Mouse (Mus musculus) thymus, postnatal 25 days (tissue): ENCODE data around the gene Rsph6a.
"Not testable (repeated sequence)": the region's sequence is repeated elsewhere in the genome, so short reads cannot be mapped to it uniquely, and the experiment has no call there.

Experiments used
- DNase-seq: peaks from one replicate; pipeline ENCODE4 v3.0.0; 2022

Gene Rsph6a

GRCm38 (mm10) chr7:19048006-19048527 is 6.4 kb upstream of the Rsph6a start:
- DNase-seq: no peak

GRCm38 (mm10) chr7:19049252-19049651 is 5.2 kb upstream of the Rsph6a start:
- DNase-seq: no peak

DNA sequence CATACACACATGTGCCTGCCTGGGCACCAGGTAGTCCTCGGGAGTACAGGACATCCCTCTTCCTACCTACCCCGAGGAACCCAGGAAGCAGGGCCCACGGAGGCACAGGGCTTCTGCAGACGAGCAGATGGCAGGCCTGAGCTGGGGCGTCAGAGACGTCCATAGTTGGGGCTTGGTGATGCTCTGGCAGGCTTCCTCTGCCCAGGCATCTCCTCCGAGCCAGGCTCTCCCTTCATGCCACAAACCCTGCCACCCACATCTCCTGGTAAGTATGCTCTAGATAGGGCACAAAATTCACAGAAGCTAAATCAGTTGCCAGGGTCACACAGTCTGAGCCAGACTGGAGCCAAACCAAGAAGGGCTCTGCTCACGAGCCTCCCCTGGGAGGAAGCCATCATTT is 4.3 kb upstream of the Rsph6a start:
- no peak for DNase-seq

DNA sequence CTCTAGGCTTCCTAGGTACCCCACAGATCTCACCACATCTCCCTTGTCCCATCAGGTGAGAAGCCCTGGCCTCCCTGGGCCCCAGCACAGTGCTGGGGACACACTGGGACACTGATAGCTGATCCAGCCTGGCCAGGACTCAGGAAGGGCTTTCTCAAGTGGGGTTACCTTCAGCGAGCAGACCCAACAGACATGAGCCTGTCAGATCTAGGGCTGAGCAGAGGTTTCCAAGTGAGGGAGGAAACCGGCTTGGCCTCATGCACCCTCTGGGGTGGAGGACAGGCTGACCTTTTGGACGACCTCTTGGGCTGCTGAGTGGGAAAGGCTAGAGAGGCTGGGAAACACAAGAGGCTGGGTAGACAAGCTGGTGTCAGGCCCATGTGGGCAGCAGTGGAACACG is 3.3 kb upstream of the Rsph6a start:
- no peak for DNase-seq

DNA sequence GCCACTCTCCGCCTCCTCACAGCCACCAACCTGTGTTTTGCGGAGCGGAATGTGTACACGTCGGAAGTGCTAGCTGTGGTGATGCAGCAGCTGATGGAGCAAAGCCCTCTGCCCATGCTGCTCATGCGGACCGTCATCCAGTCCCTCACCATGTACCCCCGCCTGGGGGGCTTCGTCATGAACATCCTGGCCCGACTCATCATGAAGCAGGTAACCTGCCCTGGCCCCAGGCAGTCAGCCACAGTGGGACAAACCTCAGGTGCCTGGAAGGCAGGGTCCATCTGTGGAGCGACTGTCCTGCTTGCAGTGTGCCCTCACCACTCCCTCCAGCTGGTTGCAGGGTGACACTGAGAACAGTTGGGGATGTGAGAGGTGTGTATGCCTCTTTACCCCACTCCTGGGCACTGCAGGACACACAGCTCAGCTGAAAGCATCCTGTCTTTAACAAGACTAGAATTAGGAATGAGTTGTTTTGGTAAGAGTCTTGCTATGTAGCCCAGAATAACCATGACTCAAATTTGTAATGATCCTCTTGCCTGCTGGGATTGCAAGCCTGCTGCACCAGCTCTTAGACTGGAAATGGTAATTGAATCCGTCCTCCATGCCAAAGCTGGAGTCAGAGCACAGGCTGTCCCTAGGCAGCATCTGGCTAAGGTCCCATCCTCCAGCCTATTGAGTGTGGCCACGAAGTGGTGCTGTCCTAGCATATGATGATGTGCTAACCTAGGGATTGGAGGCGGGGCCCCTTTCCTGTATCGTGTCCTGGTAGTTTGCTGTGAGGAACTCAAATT is 1.9 kb upstream of the Rsph6a start:
- DNase-seq: no peak

- DNase-seq: no peak
Measured at GRCm38 (mm10) chr7:19053136-19053532, 1.4 kb upstream of the Rsph6a start.

DNA sequence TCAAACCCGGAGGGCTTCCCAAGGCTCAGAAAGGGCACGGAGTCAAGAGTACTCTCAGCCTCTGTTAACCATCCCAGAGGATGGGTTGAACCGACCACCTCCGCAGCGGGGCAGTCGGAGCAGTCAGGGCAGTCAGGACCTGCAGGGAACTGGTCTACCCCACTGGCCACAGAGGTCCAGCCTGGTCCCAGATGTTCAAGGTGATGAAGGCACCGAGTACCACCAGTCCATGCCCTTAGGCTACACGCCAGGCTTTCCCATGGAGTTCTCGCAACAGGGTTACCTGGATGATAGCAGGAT is 237 bp downstream of the Rsph6a start:
- no peak for DNase-seq

GRCm38 (mm10) chr7:19055108-19055507 is 618 bp downstream of the Rsph6a start:
- no peak for DNase-seq

DNA sequence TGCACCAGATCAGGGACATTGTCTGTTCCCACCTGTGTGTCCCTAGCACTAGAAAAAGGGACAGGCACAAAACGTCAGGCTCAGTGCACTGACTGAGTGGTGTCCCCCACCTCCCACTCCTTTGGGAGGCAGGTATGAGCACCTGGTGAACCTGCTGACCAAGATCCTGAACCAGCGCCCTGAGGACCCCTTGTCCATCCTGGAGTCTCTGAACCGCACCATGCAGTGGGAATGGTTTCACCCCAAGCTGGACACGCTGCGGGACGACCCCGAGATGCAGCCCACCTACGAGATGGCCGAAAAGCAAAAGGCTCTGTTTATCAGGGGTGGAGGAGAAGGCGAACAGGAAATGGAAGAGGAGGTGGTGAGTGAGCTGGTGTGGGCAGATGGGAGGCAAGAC is 2.9 kb downstream of the Rsph6a start:
- DNase-seq: no peak

DNA sequence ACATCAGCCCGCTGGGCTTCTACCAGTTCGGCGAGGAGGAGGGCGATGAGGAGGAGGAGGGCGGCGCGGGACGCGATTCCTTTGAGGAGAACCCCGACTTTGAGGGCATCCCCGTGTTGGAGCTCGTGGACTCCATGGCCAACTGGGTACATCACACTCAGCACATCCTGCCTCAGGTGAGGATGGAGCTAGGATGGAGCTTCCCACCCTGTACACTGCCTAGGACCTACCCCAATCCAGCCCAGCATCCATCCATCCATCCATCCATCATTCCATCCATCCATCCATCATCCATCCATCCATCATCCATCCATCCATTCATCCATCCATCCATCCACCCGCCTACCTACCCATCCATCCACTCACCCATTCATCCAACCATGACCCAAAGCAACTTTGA is 11.4 kb downstream of the Rsph6a start:
- no peak for DNase-seq

DNA sequence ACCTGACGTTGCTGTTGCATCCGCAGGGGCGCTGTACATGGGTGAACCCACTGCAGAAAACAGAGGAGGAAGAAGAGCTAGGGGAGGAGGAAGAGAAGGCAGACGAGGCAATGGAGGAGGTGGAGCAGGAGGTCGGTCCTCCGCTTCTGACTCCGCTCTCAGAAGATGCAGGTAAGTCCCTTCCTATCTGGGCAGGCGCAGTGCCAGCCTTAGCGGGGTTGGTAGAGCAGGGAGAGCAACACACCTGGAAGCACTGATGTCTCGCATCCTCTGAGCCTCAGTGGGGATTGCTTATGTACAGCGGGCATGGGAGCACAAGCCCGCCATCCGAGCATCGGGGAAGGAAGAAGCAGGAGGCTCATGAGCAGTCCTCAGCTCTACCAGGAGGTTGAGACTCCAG is 12.6 kb downstream of the Rsph6a start:
- DNase-seq: no peak

DNA sequence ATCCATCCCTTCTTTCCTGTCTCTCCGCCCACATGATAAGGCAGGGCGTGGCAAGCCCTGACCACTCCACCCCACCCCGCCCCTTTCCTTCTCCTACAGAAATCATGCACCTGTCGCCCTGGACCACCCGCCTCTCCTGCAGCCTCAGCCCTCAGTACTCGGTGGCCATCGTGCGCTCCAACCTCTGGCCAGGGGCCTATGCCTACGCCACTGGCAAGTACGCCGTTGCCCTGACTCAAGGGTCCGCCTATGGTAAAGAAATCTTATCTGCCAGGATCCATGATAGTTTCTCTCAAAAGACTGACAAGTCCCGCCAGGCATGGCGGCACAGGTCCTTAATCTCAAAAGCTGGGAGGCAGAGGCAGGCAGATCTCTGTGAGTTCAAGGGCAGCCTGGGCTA is 13.4 kb downstream of the Rsph6a start:
- no peak for DNase-seq

DNA sequence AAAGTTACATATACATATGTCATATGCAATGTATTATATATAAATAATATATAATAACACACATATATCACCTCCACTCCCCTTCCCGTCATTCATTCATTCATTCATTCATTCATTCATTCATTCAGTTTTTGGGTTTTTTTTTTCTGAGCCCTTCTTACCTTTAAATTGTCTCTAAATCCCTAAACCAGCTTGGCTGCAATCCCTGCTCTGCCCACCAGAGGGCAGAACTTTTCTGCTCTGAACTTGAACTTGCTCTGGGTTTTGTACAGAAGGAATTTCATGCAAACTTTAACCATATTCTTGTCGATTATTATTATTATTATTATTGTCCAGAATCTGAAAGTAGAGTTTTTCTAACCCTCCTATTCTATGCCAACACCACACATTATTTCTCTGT is 14.2 kb downstream of the Rsph6a start:
- DNase-seq: peak; percentile 79

GRCm38 (mm10) chr7:19069500-19069899 is 15.0 kb downstream of the Rsph6a start:
- no peak for DNase-seq

DNA sequence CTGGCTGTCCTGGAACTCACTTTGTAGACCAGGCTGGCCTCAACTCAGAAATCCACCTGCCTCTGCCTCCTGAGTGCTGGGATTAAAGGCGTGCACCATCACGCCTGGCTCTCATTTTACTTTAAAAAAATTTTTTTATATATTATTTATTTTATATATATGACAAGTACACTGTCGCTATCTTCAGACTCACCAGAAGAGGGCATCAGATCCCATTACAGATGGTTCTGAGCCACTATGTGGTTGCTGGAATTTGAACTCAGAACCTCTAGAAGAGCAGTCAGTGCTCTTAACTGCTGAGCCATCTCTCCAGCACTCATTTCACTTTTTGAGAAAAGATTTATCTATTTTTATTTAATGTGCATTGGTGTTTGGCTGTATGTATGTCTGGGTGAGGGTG is 16.5 kb downstream of the Rsph6a start:
- not testable (repeated sequence) for DNase-seq

GRCm38 (mm10) chr7:19073504-19073903 is 19.0 kb downstream of the Rsph6a start:
- DNase-seq: peak; percentile 66

GRCm38 (mm10) chr7:19074494-19074893 is 20.0 kb downstream of the Rsph6a start:
- no peak for DNase-seq

DNA sequence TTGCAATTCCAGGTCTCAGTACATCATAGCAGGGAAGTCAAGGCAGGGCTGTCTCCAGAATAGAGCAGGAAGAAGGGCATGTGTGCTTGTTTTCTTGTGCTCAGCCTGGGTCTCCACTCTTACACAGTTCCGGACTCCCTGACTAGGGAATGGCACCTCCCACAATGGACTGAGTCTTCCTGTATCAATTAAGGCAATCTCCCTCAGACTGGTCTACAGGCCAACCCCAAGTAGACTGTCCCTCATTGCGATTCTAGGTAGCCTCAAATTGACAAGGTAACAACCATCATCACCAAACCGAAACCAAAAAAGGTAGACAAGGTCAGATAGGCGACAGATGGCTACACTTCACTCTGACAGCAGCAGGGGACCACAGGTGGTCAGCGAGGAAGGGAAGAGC is 20.7 kb downstream of the Rsph6a start:
- no peak for DNase-seq

DNA sequence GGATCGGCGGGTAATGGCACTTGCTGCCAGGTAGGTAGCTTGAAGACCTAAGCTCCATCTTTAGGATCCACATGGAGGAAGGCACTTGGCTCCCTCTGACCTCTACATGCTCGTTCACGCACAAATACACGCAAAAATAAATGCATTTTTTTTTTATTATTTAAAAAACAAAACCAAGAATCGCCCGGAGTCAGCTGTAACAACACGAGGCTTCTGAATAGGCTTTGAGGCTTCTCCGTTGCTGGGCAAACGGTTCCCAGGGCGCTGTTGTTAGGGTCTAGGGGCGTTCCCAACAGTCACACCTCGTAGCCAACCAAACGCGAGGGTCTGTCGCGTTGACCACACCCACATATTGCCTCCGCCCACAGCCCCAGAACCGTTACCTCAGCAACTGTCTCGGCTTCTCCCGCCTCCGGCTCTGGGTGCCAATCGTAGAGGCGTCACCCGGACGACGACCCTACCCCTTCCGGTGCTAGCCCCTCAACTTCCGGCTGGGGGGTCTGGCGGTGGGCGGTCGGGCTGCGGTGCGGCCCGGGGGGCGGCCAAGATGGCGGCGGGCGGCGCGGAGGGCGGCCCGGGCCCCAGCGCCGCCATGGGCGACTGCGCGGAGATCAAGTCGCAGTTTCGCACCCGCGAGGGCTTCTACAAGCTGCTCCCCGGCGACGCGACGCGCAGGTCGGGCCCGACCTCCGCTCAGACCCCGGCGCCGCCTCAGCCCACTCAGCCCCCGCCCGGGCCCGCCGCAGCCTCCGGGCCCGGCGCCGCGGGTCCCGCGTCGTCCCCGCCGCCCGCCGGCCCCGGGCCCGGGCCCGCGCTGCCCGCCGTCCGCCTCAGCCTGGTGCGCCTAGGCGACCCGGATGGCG is 21.5 kb downstream of the Rsph6a start, which contains the start of gene Dmwd:
Gene Dmwd (plus strand): TSS at position 505 of the 863 bp plus-strand sequence.
- DNase-seq: peak; percentile 91

DNA sequence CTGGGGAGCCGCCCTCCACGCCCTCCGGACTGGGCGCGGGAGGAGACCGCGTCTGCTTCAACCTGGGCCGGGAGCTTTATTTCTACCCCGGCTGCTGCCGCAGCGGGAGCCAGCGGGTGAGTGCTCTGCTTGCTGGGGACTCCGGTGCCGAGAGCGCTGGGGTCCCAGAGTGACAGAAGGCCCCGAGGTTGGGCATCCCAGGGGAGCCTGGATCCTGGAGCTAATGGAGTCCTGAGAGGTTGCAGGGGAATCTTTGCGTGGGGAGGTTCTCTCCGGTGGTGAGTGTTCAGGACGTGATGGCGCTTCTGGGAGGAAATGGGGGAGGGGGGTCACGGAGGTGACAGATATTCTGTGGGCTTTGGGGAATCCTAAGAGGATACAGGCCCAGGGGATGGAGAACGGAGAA is 22.1 kb downstream of the Rsph6a start:
- peak; percentile 21 for DNase-seq

- DNase-seq: peak; percentile 85
Measured at GRCm38 (mm10) chr7:19077761-19078160, 23.3 kb downstream of the Rsph6a start.

GRCm38 (mm10) chr7:19078732-19079131 is 24.2 kb downstream of the Rsph6a start:
- no peak for DNase-seq

DNA sequence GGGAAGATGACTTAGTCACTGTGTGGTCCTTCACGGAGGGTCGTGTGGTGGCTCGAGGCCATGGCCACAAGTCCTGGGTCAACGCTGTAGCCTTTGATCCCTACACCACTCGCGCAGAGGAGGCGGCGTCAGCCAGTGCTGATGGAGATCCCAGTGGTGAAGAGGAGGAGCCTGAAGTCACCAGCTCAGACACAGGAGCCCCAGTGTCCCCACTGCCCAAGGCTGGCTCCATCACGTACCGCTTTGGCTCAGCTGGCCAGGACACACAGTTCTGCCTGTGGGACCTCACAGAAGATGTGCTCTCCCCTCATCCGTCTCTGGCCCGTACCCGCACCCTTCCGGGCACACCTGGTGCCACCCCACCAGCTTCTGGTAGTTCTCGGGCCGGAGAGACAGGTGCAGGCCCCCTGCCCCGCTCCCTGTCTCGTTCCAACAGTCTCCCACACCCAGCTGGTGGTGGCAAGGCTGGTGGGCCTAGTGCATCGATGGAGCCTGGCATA is 26.0 kb downstream of the Rsph6a start:
- DNase-seq: no peak

DNA sequence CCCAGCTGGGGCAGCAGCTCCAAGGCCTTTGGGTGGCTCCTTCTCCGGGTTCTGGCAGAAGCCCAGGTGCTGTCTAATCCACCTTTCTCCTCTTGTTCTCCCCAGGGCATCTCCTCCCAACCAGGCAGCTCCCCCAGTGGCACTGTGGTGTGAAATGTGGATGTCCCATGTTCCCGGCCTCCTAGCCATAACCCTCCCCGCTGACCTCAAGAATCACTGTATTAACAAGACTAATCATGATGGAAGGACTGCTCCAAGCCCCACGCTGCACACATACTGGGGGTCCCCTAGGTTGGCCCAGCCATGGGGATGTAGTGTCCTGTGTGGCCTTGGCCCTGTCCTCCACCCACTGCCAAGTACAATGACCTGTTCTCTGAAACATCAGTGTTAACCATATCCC is 27.7 kb downstream of the Rsph6a start:
- DNase-seq: no peak
